Mouse (Mus musculus) heart, postnatal 0 days (tissue): Measurements from ENCODE around the gene Rhbdl3.

Experiments used
- CTCF ChIP-seq: IDR thresholded peaks from 2 replicates; pipeline ENCODE4 v1.5.1; 2016; ENCODE audit warnings: antibody characterized with exemption, control low read depth, low read depth
- EP300 ChIP-seq: IDR thresholded peaks from 2 replicates; pipeline ENCODE4 v1.6.1; 2016; ENCODE audit warnings: antibody characterized with exemption, low read depth

GRCm38 (mm10) chr11:80313462-80313861 is 12.8 kb downstream of the Rhbdl3 start:
- TF ChIP-seq CTCF, result no peak
- no peak for TF ChIP-seq EP300
